Mouse (Mus musculus) spleen, adult 2 months (tissue): ENCODE measurements around the gene Slc25a33.

Experiments used
- CTCF ChIP-seq: fragments of 200-500 bp; IDR thresholded peaks from 2 replicates; pipeline ENCODE4 v1.5.1; 2011; ENCODE audit warnings: mild to moderate bottlenecking, inconsistent platforms; ENCODE audit not compliant: insufficient read depth, insufficient read length, insufficient replicate concordance; ENCODE audit errors: extremely low read depth
- POLR2A ChIP-seq: fragments of 200-500 bp; IDR thresholded peaks from 2 replicates; pipeline ENCODE4 v1.6.1; 2011; ENCODE audit warnings: low read depth, low read length, inconsistent platforms

DNA sequence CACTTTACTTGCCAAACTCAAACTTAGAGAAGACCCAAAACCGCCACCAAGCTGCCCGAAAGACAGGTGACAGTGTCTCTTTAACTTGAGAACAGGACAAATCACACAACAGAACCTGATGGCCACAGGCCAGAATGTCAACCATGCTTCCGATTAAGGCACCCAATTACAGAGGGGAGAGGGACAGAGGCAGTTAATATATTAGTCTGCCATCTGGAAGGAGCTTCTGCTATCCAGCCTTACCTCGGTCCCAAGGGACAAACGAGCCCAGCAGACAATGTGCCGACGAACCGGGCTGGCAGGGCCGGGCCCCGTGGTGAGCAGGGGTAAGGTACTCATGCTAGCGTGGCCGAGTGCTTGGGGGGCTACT lies 51.1 kb downstream of the Slc25a33 start:
- TF ChIP-seq CTCF (no peak), POLR2A (no peak)
